Mouse (Mus musculus): ENCODE measurements around the gene Cptp.

The Cptp gene

DNA sequence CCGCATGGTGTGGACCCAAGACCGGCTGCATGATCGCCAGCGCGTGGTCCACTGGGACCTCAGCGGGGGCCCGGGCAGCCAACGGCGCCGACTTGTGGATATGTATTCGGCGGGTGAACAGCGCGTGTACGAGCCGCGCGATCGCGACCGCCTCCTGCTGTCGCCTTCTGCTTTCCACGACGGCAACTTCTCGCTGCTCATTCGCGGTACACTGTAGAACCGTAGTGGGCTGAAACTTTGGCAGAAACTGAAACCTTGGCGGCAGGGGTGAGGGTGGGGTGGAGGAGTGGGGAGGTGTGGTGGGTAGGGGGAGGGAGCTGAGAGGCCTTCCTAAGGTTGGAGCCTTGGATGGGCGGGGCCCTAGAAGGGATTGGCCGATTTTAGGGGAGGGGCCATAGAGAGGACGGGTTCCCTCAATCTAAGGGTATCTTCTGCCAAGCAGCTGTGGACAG, 28.2 kb downstream of the Cptp start:
- peak; percentile 81 to 87 for DNase-seq

DNA sequence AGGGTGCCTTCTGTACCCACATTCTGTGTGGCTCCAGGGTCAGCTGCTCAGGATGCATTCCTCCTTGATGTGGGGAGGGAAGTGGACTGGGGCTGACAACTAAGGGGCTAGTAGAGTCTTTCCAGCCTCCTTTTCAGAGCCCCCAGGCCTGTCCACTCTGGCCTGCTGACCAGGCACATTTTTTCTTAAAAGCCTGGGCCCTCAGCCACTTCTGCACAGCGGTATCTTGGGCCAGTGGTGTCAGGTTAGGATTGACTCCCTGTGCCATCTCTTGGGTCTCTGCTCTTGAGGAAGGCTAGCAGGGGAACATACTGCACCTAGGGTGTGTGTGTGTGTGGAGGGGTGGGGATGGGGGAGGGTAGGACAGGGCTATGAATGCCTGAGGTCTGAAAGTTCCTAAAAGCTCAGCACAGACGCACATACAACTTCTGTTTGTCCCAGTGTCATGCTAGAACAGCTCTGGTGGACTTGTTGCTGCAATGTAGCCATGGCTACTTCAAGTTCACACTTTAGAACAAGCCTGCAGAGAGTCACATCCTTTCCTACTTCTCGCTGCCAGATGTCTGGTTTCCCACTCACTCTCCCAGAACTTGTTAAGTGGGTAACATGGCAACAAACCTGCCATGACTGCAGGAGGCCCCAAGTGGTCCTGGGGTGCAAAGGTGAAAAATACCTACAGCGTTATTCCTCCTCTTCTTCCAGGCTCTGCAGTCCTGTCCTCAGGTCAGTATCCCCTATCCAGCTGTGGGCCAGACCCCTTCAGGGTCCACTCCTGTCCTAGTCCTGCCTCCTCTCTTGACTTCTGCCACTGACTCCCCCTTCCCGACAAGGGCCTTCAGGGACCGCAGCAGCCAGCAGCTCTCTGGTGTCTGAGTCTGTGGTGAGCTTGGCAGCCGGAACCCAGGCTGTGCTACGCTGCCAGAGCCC, 28.9 kb downstream of the Cptp start:
- DNase-seq = no peak

DNA sequence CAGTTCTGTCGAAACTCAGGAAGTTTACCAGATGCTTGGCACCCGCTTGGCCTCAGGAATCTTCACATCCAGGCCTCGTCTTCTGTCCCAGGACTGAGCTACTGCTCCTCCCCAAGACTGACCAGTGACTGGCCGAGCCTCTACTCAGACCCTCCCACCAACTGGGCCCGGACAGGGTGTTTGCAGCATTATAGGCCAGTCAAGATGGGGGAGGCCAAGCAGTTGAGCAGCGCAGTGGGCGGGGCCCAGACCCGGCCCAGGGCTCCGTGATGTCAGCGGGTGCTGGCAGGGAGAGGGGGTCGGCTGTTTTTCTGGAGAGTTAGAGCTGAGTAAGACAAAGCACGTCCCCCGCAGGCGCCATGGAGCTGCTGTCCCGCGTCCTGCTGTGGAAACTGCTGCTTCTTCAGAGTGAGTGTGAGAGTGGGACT, 29.7 kb downstream of the Cptp start, which contains the start of gene Mxra8:
Gene Mxra8, plus strand, starts transcription at position 198 of the 428 bp plus-strand sequence.
- peak; percentile 92 to 95 for DNase-seq

DNA sequence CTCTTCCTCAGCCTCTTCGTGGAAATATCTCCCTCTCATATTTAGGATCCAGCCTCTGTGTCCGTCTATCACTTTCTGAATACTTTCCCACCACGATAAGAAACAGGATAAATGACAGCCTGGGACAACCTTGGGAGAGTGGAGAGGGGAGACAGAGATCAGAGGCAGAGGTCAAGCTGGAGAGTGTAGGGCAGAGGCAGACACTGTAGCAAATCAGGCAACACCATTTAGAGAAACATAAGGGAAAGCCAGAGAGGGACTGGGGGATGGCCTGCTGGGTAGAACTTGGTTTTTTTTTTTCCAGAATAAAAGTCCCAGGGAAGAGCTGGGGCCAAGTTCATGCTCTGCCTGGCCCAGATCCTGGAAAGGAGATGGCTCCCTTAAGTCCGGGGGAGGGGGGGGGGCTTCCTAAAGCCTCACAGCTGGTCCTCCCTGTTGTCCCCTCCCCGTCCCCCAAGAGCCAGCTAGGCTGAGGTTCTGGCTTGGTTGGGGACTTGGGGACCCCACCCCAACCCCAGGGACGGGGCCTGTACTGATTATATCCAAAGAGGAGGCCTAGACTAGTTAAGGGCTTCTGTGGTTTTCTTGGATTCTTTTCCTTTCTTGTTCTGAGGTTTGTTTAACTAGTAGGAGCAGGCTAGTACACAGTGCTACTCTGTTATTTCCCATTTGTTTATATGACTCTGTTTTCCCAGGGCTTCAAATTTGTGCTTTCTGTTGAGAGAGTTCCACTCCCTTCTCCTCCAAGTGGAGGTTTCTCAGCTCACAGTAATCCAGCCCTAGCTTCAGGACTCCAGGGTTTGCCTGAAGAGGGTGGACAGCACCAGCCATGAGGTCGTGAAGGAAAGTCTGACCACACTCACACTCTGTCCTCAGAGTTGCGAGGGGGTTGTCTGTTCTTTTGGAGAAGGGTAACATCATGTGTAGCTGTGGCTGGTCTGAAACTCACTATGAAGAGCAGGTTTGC, 30.8 kb downstream of the Cptp start:
- DNase-seq = no peak

DNA sequence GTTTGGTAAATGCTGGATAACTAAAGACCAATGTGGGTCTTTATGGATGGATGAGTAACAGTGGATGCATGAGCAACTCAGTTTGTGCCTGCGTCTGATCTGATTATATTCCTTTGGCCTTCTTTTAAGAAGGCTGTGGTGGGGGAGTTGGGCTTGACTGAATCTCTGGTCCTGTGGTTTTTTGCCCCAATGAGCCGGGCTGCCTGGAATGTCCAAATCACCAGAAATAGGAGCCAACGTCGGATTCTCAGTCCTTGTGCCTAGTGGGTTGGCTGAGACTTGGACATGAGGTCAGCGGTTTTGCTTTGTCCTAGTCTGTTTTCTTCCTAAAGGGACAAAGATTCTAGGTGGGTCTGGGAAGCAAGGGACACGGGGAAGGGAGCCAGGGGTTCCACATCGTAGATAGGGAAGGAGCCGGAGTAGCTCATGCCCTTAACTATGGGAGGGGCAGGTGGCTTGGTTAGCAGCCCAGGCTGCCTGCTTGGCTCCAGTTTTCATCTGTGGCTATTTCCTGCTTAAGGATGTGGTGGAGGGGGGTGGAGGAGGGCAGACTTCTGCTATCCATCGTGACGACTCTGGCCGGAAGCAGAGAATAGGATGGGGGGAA, 31.7 kb downstream of the Cptp start:
- DNase-seq = peak; percentile 67 to 70

DNA sequence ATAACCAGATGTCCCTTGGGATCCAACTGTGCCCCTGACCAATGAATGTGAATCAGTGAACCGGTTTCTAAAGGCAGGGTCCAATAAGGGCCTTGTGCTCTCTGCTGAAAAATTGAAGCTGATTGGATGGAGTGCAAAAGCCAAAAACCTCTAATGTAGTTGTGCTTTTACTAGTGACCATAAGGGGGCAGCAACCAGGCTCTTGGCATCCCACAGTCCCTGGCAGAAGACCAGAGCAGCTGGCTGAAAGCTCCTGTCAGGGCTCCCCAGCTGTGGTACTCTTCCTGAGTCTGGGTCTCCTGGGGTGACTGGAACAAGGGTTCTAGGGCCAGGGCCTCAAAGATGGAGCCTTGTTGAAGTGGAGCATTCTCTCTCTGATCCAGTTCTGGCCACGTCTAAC, 35.4 kb downstream of the Cptp start:
- peak; percentile 76 to 83 for DNase-seq

DNA sequence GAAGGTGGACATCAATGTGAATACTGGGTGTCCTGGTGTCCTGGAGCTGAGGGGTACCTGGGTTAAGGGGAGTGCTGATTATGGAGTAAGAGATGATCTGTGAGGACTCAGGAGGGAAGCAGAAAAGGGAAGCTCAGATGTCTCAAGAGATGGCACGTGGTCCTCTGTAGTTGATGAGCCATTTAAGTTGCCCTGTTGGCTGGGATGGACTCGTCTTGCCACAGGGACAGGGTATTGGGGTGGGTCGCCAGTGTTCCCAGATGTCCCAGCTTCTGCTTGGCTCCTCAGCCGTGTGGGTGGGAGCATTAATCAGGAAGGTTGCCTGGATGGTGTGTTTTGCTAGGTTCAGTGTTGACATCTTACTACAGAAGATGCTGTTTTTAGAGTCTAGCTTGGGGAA, 36.0 kb downstream of the Cptp start:
- DNase-seq = peak in 1 of 2 experiments; percentile 3

DNA sequence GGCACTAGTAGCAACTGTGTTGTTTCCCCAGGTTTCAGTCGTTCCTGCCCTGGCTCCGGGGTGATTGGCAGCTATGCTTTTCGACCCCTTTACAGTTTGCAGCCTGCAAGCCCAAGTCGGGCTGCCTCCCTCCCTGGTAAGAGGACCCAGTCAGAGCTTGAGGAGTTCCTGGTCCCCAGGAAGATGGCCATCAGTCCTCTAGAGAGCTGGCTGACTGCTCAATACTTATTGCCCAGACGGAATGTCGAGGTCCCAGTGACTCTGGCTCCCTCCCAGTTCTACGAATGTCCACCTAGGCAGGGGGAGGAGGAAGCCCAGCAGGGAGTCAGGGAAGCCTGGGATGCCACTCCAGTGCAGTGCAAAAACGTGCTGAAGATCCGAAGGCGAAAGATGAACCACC, 36.9 kb downstream of the Cptp start:
- DNase-seq = no peak

DNA sequence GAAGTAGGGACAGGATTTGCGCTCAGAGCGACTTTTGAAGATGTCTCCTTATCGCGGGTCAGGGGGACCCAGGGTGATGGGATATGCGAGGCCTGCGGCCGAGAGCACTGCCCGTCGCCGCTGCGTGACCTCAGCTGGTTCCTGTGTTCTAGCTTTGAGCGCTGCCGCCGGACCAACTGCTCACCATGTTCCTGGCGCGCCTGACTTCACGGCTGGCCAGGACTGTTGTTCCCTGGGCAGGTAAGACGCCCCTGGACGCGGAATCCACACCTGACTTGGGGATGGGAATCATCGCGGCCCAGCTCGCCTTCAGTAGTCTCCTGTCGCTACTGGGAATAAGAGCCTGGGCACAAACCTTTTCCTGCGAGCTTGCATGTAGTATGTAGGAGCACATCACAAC, 37.4 kb downstream of the Cptp start:
- DNase-seq = peak in 1 of 2 experiments; percentile 38

DNA sequence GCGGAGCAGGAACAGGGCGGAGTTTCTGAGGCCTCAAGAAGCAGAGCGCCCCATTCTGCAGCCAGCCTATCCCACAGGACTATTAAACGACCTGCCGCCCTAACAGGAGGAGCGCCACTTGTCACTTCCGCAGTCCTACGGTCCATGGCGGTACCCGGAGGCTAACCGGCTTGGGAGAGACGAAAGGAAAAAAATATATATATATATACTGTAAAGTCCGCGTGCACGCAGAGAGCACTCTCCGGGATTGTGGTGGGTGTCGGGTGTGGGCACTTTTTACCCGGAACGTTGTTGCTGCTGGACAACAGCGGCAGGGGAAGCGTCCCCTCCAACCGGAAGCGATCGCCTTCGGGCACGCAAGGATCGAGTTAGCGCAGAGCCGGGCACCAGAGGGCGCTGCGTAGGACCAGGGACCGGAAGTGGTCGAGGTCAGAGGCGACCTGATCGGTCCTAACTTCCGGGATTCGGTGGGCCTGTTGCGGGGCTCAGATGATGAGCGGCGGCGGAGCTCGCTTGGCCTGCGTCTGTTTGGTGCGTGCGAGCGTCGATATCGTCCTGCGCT, 38.0 kb downstream of the Cptp start, which contains the start of gene Aurkaip1:
Gene Aurkaip1, plus strand, starts transcription at position 68 of the 562 bp plus-strand sequence.
- peak; percentile 95 to 97 for DNase-seq

DNA sequence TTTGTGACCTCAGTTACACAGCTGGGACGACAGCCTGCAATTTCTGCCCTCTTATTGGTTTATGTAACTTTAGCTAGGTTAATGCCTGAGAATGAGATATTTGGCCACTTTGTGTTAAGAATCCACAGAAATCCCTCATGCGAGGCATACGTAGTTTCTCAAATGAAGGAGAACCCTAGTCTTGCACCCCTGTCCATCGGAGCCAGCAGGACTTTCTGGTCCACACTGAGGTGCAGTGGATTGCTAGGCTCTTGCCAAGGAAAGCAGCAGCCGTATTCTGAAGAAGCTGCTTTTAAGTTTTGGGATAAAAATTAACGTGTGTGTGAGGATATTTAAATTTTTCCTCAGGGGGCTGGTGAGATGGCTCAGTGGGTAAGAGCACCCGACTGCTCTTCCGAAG, 38.6 kb downstream of the Cptp start:
- DNase-seq = no peak

DNA sequence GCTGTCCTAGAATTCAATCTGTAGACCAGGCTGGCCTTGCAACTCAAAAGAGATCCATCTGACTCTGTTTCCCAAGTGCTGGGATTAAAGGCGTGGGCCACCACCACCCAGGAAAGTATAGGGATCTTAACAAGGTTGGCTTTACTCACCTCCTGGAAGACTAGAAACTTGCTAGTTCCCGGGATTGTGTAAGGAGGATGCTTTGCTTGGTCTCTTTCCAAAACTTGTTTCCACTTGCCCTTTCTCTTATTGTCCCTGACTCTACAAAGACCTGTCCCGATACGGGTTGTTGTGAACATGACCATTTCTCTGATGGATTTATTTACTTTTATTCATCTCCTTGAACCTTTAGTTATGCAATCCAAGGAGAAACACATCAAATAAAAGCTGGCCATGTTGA, 39.4 kb downstream of the Cptp start:
- no peak for DNase-seq

DNA sequence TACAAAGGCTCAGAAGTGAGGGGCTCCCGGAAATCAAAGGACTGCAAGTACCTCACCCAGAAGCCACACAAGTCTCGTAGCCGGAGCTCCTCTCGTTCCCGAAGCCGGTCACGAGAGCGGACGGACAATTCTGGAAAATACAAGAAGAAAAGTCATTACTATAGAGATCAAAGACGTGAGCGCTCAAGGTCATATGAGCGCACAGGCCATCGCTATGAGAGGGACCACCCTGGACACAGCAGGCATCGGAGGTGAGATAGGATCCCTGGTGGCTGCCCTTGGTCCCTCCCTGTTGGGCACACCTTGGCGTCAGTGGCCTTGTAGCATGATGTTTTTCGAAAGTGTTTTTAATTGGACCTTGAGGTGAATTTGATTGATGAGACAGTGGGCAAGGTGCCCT, 45.8 kb downstream of the Cptp start:
- no peak for DNase-seq

DNA sequence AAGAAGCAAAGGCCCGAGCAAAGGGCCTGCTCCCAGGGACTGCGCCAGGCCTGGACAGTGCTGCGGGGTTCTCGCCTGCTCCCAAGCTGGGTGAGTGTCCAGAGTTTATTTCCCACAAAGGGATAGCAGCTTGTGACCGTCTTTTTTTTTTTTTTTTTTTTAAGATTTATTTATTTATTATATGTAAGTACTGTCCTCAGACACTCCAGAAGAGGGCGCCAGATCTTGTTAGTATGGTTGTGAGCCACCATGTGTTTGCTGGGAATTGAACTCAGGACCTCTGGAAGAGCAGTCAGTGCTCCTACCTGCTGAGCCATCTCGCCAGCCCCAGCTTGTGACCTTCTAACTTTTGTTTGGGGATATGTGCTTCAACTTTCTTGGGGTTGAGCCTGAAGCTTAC, 48.2 kb downstream of the Cptp start:
- DNase-seq = no peak

DNA sequence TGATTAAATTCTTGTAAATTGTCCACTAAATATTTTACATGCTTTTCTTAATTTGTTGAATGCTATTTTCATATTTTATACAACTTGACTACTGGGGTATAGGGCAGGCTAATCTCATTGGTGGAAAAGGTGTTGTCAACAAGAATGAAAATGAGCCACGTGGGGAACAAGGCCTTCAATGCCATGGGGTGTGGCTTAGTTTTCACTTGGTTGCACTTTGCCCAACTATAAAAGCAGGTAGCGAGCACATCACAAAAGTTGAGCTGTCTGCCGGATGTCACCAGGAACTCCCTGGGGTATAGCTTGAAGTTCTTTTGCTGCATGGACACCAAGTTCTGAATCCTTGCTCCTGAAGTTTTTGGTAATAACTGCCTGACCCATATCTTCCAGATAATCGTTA, 51.7 kb downstream of the Cptp start:
- DNase-seq = no peak

Measured in lung, adult 18-20 months (tissue).